Mouse (Mus musculus) megakaryocyte, embryonic 14.5 days (primary cell): ENCODE measurements around the gene Gmpr2.

Experiments used
- FLI1 ChIP-seq: IDR thresholded peaks from 2 replicates; pipeline ENCODE4 v1.6.1; 2012; ENCODE audit warnings: low read length, inconsistent platforms, mixed read lengths
- GATA1 ChIP-seq: IDR thresholded peaks from 3 replicates; pipeline ENCODE4 v1.6.1; 2012; ENCODE audit warnings: mixed read lengths, low read length, inconsistent platforms, borderline replicate concordance

- TF ChIP-seq GATA1 = no peak
- no peak for TF ChIP-seq FLI1
These were observed 13.7 kb upstream of the Gmpr2 start for GRCm38 (mm10) chr14:55658011-55658410.
